Mouse (Mus musculus): ENCODE data around the gene Cnga4. TPM values are rescaled to one million over a fixed set of nuclear protein-coding genes. Genes with fewer than 3 reads are reported as not detected.
"Not testable (repeated sequence)": the region's sequence is repeated elsewhere in the genome, so short reads cannot be mapped to it uniquely, and the experiment has no call there.

Gene Cnga4
- polyA plus RNA-seq, 1 experiment, result 0.09 TPM

DNA sequence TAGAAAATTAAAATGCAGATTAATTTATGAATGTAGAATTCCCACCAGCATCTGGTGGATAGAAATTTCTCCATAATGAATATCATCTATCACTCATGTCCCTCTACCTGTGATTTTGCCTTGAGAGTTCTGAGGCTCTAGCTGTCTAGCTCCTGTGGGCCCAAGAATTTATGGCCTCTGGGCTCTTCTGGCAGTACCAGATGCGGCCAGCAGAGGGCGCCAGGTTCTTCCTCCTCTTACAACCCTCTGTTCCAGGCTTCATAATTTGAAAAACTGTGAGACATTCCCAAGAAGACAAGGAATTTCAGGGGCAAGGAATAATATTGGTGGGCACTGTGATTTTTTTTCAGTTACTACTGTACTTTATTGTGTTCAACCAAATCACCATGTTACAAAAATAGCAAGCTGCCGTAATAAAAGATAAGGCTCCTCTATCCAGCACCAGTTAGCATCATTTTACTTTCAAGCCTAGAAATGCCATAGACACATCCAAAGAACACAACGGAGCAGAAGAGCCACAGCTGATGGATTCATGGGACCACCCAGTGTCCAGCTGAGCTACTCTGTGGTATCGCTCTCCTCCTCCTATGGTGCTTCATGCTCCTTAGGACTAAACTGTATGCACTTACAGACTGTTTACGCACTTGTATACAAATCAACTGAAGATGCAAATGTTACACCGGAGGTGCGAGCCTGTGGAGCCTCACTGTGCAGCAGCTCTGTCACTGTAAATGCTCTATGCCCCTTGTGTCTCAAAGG lies 7.7 kb downstream of the Cnga4 start:
- 52% methylated on average over 8 of the region's 8 CpGs for WGBS
- not testable (repeated sequence) for DNase-seq (ENCODE audit: low read depth, low spot score)

DNA sequence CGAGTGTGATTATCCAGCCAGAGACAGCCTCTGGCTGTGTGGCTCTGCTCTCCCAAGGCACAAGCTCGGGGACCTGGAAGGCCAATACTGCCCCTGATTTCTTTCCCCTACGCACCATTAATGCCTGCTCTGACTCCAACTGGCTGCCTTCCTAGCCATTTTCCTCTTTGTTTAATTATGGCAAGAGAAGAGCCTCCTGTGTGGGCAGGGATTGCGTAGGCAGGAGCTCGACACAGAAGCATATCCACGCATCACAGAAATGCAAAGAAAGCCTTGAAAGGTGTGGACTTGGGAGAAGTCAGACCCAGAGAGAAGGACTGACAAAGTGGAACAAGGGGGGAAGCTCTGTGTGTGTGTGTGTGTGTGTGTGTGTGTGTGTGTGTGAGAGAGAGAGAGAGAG lies 10.0 kb downstream of the Cnga4 start:
- WGBS, result 51% methylated on average over 6 of the region's 6 CpGs
- no peak for DNase-seq (ENCODE audit: low read depth, low spot score)

DNA sequence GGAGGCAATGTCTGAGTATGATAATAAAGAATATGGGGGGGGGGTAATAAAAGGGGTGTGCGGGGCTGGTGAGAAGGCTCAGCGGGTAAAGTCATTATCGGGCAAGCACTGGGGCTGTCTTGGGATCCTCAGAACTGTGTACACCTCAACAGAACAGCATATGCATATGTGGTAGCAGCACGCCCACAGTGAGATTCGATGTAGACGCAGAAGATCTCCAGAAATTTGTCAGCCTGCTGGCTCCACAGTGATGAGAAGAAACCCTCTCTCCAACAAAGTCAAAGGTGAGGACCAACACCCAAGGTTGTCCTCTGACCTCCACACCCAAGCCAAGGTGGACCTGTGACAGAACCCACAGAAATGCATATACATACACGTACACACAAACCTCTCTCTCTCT lies 12.2 kb downstream of the Cnga4 start:
- WGBS, result 83% methylated on average over 7 of the region's 7 CpGs

DNA sequence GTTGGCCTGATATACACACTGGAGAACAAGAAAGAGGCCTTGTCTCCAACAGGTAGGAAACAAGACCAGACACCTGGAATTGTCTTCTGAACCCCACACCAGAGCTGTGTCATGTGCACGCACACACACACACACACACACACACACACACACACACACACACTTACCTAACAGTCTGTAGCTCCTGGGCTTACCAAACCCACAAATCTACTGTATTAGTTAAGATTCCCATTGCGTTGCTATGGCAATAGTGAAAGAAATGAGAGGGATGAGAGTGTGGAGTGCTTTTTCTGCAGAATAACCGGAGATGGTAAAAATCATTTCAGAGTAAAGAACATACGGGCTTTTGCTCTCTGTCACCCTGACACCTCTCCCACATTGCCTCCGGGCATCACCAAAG lies 13.7 kb downstream of the Cnga4 start:
- WGBS, result 77% methylated on average over 5 of the region's 5 CpGs
- no peak for DNase-seq (ENCODE audit: low read depth, low spot score)

More for the DNA sequence above, 12.2 kb downstream of the Cnga4 start:
- no peak for DNase-seq (ENCODE audit: low read depth, low spot score)

DNA sequence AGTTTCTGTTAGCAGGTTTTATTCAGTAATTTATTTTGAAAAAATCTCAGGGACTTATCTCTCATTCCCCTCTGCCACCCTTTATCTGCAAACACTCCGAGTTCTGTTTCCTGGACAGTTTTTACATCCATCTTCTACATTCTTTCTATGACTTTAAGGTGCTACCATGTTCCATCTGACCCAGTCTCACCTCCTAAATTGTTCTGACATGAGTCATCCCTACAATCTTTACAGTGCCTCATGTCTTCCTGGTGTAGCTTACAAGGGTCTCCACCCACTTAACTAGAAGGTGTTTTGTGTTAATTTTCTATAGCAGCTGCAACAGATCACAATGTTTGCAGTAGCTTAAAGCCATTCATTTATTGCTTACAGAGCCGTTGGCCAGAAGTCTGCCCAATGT lies 16.5 kb downstream of the Cnga4 start:
- 9% methylated on average over 2 of the region's 2 CpGs for WGBS
- no peak for DNase-seq (ENCODE audit: low read depth, low spot score)

DNA sequence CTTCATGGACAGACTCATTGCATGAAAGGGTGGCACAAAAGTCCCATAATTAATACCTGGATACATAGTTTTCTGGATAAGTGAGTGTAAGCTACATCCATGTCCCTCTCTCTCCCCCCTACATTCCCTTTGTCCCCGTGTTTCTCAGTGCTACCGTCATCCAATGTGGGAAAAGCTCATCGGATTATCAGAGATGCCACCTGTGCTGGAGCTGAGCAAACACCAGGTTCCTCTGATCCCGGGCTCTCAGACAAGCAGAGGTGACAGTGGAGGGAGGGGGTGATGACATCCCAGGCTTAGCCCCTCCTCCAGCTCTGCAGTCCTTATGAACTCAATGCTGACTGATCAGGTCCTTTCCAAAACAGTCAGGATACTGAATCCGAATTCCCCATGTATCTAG lies 20.0 kb downstream of the Cnga4 start:
- WGBS, result 28% methylated on average over 5 of the region's 5 CpGs
- DNase-seq (ENCODE audit: low read depth, low spot score), result no peak

DNA sequence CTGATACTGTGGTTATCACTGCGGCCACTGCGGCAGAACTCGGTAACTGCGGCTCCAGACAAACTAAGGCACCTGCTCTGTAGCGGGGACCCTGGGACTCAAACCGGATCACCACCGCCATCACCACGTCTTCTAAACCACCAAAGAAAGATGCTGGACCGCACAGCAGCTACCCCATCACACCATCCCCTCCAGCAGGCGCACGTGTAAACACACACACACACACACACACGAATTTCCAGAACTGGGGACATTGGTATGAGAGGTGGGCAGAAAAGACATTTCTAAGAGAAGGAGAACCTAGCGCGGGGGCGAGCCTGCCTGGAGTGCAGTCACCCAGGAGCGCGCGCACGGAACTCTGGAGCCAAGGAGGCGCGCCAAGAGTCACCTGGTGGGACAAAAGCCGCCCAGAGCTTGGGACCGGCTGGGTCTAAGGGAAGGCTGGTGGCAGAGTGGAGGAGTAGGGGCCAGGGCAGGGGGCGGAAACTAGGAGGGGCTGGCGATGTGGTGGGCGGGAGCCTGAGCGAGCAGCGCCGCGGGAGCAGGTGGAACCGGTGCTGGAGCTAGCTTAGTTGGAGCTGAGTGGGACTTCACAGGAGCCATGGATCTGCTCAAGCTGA lies 21.2 kb downstream of the Cnga4 start, which contains the start of gene Cckbr:
Gene Cckbr (plus strand): TSS at position 308 of the 620 bp plus-strand sequence.
- no peak for DNase-seq (ENCODE audit: low read depth, low spot score)
- 3% methylated on average over 31 of the region's 31 CpGs for WGBS

DNA sequence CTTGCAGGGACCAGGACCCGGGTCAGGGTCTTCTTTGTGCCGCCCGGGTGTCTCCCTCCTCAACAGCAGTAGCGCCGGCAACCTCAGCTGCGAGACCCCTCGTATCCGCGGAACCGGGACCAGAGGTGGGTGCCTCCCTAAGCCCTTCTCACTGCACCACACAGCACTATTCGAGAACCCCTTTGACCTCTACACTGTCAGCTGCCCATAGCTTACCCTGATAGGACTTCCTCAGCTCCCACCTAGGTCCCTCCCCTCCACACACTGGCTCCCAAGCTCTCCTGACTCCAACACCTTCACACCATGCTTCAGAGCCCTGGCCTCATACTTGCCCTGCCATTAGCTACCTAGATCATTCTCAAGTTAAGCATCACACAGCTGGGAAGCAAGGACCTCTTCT lies 21.7 kb downstream of the Cnga4 start:
- DNase-seq (ENCODE audit: low read depth, low spot score), result no peak
- 7% methylated on average over 11 of the region's 11 CpGs for WGBS

DNA sequence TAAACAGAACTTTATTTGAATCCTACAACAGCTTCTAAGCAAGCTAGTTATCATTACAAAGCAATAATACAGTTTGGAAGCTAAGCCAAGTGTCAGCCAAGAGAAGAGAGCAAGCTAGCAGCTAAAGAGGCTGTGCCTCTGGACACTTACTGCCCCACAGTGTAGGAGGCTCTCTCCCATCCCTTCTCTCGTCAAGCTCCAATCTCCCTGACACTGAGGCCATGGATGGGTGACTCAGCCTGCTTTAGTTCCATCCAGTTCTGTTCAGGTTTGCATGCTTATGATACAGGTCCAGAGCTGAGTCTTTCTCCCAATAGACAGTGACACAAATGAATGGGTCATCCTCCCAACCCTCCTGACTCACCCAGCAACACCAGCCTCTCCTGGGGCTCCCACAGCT lies 27.7 kb downstream of the Cnga4 start:
- no peak for DNase-seq (ENCODE audit: low read depth, low spot score)
- WGBS, result 23% methylated on average over 1 of the region's 1 CpGs

DNA sequence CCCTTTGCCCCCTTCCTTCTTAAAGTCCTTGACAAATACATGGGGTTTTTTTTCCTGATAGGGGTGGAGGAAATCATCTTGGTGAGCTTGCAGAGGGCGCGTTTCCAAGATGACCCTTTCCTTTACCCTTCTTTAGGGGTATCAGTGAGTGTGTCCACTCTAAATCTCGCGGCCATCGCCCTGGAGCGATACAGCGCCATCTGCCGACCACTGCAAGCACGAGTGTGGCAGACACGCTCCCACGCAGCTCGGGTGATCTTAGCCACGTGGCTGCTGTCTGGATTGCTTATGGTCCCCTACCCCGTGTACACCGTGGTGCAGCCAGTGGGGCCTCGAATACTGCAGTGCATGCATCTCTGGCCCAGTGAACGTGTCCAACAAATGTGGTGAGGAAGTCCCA lies 29.5 kb downstream of the Cnga4 start:
- DNase-seq (ENCODE audit: low read depth, low spot score), result no peak
- WGBS, result 86% methylated on average over 17 of the region's 17 CpGs

DNA sequence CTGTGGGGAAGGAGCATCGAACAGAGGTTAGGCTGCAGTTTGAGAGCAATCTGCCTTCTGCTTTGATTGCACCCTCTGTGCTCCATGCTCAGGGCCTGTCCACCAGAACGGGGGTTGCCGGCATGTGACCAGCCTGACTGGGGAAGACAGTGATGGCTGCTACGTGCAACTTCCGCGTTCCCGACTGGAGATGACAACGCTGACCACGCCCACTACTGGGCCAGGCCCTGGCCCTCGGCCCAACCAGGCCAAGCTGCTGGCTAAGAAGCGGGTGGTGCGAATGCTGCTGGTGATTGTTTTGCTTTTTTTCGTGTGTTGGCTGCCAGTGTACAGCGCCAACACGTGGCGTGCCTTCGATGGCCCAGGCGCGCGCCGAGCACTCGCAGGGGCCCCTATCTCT lies 30.4 kb downstream of the Cnga4 start:
- DNase-seq (ENCODE audit: low read depth, low spot score), result no peak
- 84% methylated on average over 22 of the region's 22 CpGs for WGBS

DNA sequence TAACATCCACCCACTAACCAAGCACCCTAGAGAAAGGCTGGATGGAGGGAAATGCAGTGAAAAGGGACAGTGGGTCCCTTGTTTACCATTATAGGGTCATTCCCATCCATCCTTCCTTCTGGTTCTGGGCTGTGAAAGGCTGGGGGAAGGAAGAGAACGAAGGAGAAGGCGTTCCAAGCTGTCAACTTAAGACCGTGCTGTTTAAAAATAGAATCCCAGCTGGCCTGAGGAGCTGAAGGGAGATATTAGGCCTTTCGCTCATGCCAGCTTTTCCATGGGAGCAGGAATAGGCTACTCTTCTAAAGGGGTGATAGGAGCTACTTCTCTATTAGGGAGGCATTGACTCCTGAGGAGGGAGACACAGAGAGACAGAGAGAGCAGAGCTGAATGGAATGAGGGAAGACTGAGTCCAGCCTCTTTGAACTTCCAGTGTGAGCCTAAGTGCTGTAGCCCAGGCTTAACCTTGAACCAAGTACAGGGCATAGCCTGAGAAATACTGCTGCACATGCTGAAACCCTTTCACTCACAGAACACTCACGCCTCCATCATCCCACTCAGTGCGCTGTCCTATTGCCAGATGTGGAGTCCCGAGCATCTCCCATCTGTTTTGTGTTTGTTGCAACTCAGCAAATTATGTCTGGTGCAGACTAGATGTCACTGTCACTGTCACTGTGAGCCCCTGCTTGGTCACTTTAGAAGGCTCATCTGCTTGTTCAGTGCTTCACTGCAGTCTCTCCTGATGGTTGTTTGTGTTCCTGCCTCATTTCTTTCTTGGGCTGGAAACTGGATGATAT lies 33.8 kb downstream of the Cnga4 start:
- no peak for DNase-seq (ENCODE audit: low read depth, low spot score)
- 71% methylated on average over 7 of the region's 7 CpGs for WGBS

DNA sequence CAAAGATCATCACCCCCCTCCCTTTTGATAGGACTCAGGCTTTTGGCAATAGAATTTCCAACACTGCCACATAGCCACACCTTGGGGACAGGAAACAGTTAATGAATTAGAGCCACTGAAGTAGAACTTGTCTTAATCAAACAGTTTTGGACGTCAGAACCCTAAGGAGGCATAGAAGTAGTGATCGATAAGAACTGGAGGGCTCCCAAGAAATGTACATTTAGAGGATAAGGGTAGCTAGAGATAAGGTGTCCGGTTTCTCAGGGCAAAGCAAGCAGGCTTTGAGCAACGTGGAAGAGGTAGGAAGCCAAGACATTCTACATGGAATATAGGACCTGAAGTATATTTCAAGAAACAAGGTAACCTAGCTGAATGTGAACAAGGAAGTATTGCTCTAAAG lies 37.1 kb downstream of the Cnga4 start:
- no peak for DNase-seq (ENCODE audit: low read depth, low spot score)
- WGBS, result 48% methylated on average over 4 of the region's 4 CpGs

DNA sequence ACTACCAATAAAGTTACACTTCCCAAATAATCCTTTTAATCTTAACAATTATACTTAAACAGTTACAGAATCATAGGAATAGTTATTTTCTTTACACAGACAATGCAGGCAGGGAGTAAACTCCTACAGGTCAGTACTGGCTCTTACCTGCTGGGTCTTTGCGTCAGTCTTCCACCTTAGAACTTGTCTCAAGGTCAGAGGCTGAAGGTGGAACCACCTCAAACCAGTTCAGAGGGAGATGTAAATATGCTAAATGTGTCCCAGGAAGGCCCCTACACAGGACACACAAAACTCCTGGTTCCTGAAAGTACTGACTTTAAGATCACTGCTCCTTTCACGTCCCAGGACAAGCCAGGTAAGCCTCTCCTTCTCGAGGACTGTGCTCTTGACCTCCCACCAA lies 40.7 kb downstream of the Cnga4 start:
- 55% methylated on average over 3 of the region's 3 CpGs for WGBS
- DNase-seq (ENCODE audit: low read depth, low spot score), result no peak

DNA sequence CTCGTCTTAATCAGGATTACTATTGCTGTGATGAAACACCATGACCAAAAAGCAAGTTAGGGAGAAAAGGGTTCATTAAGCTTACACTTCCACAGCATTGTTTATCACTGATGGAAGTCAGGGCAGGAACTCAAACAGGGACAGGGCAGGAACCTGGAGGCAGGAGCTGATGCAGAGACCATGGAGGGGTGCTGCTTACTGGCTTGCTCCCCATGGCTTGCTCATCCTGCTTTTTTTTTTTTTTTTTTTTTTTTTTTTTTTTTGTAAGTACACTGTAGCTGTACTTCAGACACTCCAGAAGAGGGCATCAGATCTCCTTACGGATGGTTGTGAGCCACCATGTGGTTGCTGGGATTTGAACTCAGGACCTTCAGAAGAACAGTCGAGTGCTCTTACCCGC lies 49.0 kb downstream of the Cnga4 start:
- WGBS, result 85% methylated on average over 4 of the region's 4 CpGs
- not testable (repeated sequence) for DNase-seq (ENCODE audit: low read depth, low spot score)

Other genes with a start within 250 kb of the Cnga4 start
- not detected in 2 replicates for gene Olfr684, start 240.9 kb upstream of the Cnga4 start, polyA plus RNA-seq (2012; rRNA removed)
- not detected in 2 replicates for gene Olfr685, start 218.6 kb upstream of the Cnga4 start, polyA plus RNA-seq (2012; rRNA removed)
- not detected in 2 replicates for gene Olfr686, start 197.1 kb upstream of the Cnga4 start, polyA plus RNA-seq (2012; rRNA removed)
- not detected in 2 replicates for gene Olfr688, start 116.5 kb upstream of the Cnga4 start, polyA plus RNA-seq (2012; rRNA removed)
- not detected in 2 replicates for gene Olfr689, start 93.4 kb upstream of the Cnga4 start, polyA plus RNA-seq (2012; rRNA removed)
- not detected in 2 replicates for gene Olfr690, start 70.5 kb upstream of the Cnga4 start, polyA plus RNA-seq (2012; rRNA removed)
- not detected in 2 replicates for gene Olfr691, start 62.3 kb upstream of the Cnga4 start, polyA plus RNA-seq (2012; rRNA removed)
- not detected in 2 replicates for gene Olfr692, start 36.3 kb upstream of the Cnga4 start, polyA plus RNA-seq (2012; rRNA removed)
- gene Gm5901, start 29.5 kb upstream of the Cnga4 start, polyA plus RNA-seq (2012; rRNA removed), result not detected in 2 replicates
- gene Fam160a2, start 4.5 kb upstream of the Cnga4 start, polyA plus RNA-seq (2012; rRNA removed), result 64.6 and 88.7 TPM in 2 replicates
- 0.12 TPM in 1 of 2 replicates, not detected in the other for gene Cckbr, start 21.2 kb downstream of the Cnga4 start, polyA plus RNA-seq (2012; rRNA removed)
- gene Cavin3, start 77.7 kb downstream of the Cnga4 start, polyA plus RNA-seq (2012; rRNA removed), result 21.8 and 23.4 TPM in 2 replicates
- 16.0 and 17.8 TPM in 2 replicates for gene Smpd1, start 149.8 kb downstream of the Cnga4 start, polyA plus RNA-seq (2012; rRNA removed)
- gene Apbb1, start 177.1 kb downstream of the Cnga4 start, polyA plus RNA-seq (2012; rRNA removed), result 12.1 and 15.8 TPM in 2 replicates
- 0.40 and 0.49 TPM in 2 replicates for gene Hpx, start 195.6 kb downstream of the Cnga4 start, polyA plus RNA-seq (2012; rRNA removed)
- gene Trim3, start 229.0 kb downstream of the Cnga4 start, polyA plus RNA-seq (2012; rRNA removed), result 11.5 and 18.2 TPM in 2 replicates
- gene Timm10b, start 235.5 kb downstream of the Cnga4 start, polyA plus RNA-seq (2012; rRNA removed), result 122 and 132 TPM in 2 replicates
- gene Arfip2, start 235.8 kb downstream of the Cnga4 start, polyA plus RNA-seq (2012; rRNA removed), result 50.9 and 58.5 TPM in 2 replicates
- 235 and 264 TPM in 2 replicates for gene Gm45799, start 236.0 kb downstream of the Cnga4 start, polyA plus RNA-seq (2012; rRNA removed)
- 1.1 and 1.5 TPM in 2 replicates for gene Dnhd1, start 246.3 kb downstream of the Cnga4 start, polyA plus RNA-seq (2012; rRNA removed)

Data from large intestine, adult 2 months (tissue).